Mouse (Mus musculus): ENCODE results near the gene Ccdc92. TPM values are rescaled to one million over a fixed set of nuclear protein-coding genes. Genes with fewer than 3 reads are reported as not detected.

The Ccdc92 gene
- polyA plus RNA-seq, 1 experiment = 105 TPM

DNA sequence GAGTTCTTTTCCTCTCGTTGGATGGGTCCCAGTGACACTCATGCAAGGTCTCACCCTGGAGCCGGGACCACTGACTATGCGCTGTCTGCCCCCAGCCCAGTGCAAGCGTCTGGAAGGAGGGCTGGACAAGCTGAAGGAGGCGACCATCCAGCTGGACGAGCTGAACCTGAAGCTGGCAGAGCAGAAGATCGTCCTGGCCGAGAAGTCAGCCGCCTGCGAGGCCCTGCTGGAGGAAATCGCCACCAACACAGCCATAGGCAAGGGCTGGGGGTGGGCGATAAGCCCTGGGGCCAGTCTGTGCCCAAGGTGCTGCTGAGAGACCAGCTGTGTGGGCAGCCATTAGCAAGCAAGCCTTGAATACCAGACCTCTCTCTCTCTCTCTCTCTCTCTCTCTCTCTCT is 49.8 kb downstream of the Ccdc92 start:
- H3K4me1 ChIP-seq = peaks cover 9% of the 10 kb centered on the region
- TF ChIP-seq GATA1 (IDR thresholded peaks at IDR 0.05; ENCODE audit: borderline replicate concordance, low read length) (no peak), FLI1 (IDR thresholded peaks at IDR 0.05; ENCODE audit: low read length) (no peak)
- peaks cover 17% of the 10 kb centered on the region for H3K9me3 ChIP-seq
- H3K27me3 ChIP-seq (replicated peaks) = peaks cover 56% of the 10 kb centered on the region
- no peak overlapping the region for H3K4me3 ChIP-seq (replicated peaks)
- H3K36me3 ChIP-seq (replicated peaks; ENCODE audit: low read length) = no peaks in the 10 kb centered on the region

GRCm38 (mm10) chr5:124809708-124810366 is 52.4 kb downstream of the Ccdc92 start:
- Histone ChIP-seq H3K36me3 (replicated peaks; ENCODE audit: low read length) (no peaks in the 10 kb centered on the region), H3K4me1 (peaks cover 6% of the 10 kb centered on the region), H3K4me3 (replicated peaks) (no peak overlapping the region), H3K9me3 (peaks cover 16% of the 10 kb centered on the region), H3K27me3 (replicated peaks) (peaks cover 52% of the 10 kb centered on the region)
- TF ChIP-seq FLI1 (IDR thresholded peaks at IDR 0.05; ENCODE audit: low read length) (no peak), GATA1 (IDR thresholded peaks at IDR 0.05; ENCODE audit: borderline replicate concordance, low read length) (no peak)

DNA sequence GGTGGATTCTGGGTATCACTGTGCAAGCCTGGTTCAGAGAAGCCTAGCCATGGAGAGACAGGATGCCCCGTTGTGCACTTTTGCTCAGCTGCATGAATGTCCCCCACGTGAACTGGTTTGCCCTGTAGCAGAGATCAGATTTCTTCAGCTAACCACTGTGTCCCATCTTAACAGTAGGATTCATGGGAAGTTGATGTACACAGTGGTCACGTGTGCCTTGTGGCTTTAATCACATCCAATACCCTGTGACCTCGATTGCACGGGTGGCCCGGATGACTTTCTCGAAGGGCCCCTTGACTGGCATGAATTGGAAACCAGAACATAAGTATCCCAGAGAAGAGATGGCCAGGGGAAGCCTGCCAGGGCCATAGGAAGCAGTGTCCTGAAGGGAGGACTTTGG is 70.1 kb downstream of the Ccdc92 start:
- Histone ChIP-seq H3K36me3 (replicated peaks; ENCODE audit: low read length) (no peaks in the 10 kb centered on the region), H3K4me3 (replicated peaks) (no peak overlapping the region), H3K9me3 (peaks cover 3% of the 10 kb centered on the region; the same call in 1 of the 2 replicates), H3K4me1 (no peaks in the 10 kb centered on the region), H3K27me3 (replicated peaks) (peaks cover 40% of the 10 kb centered on the region)
- TF ChIP-seq FLI1 (IDR thresholded peaks at IDR 0.05; ENCODE audit: low read length) (no peak), GATA1 (IDR thresholded peaks at IDR 0.05; ENCODE audit: borderline replicate concordance, low read length) (no peak)

- TF ChIP-seq GATA1 (IDR thresholded peaks at IDR 0.05; ENCODE audit: borderline replicate concordance, low read length) (no peak), FLI1 (IDR thresholded peaks at IDR 0.05; ENCODE audit: low read length) (no peak)
- H3K27me3 ChIP-seq (replicated peaks) = peaks cover 20% of the 10 kb centered on the region
- no peaks in the 10 kb centered on the region for H3K36me3 ChIP-seq (replicated peaks; ENCODE audit: low read length)
- H3K9me3 ChIP-seq = peaks cover 11% of the 10 kb centered on the region
- no peaks in the 10 kb centered on the region for H3K4me1 ChIP-seq
- no peak overlapping the region for H3K4me3 ChIP-seq (replicated peaks)
Measured at GRCm38 (mm10) chr5:124785650-124786049, 76.6 kb downstream of the Ccdc92 start.

Other genes with a start within 250 kb of the Ccdc92 start
- 24.2 and 43.3 TPM in 2 replicates for gene Atp6v0a2, start 233.8 kb downstream of the Ccdc92 start, polyA plus RNA-seq (2012; ENCODE audit: insufficient read depth, low replicate concordance)
- 0.09 and 0.93 TPM in 2 replicates for gene Dnah10, start 137.3 kb downstream of the Ccdc92 start, polyA plus RNA-seq (2012; ENCODE audit: insufficient read depth, low replicate concordance)
- 9.9 and 25.1 TPM in 2 replicates for gene Zfp664, start 267 bp upstream of the Ccdc92 start, polyA plus RNA-seq (2012; ENCODE audit: insufficient read depth, low replicate concordance)
- gene Rflna, start 140.8 kb upstream of the Ccdc92 start, polyA plus RNA-seq (2012; ENCODE audit: insufficient read depth, low replicate concordance) = not detected in 2 replicates

All from megakaryocyte, embryonic 14.5 days (primary cell).